Mouse (Mus musculus): ENCODE results near the gene Cacna2d1.

Gene Cacna2d1

DNA sequence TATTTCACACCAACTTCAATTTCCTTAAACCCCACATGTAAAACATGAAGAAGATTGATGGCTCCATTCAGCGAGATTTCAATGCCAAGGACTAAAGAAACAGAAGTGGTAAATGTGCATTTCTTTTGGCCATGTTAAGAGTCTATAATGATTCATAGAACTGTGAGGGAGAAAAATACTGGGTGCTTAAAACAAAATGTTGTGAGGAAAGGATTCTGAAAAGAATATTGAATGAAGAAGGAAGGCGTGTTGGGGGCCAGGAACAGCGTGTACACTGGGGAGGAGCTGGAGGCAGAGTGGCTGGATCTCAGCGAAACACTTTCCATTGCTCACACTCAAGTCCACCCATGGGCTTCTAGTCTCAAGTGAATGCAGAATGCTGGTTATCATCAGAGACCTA, 360.2 kb downstream of the Cacna2d1 start:
- no peak for DNase-seq

DNA sequence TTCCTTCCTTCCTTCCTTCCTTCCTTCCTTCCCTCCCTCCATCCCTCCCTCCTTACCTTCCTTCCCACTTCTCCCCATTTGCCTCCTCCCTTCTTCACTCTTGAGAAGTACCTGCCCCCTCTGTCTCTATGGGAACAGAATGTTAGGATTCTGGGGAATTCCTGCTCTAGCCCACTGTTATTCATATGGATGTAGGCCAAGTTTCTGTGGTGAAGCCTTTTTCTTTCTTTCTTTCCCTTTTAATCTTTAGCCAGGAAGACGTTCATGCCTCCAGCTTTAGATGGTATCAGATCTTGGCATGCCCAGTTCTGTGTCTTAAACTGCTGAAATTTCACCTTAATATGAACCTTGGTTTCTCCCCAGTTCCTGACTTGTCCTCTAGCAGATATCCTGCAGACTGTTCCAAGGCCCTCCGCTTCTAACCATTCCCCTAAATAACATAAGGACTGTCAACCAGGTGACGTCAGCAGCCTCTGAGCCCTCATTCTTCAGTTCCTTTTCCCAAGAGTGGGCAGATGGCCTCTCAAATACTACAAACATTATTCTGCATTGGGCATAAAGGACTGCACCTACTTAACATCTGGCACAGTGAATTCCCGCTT, 362.8 kb downstream of the Cacna2d1 start:
- DNase-seq, result no peak

DNA sequence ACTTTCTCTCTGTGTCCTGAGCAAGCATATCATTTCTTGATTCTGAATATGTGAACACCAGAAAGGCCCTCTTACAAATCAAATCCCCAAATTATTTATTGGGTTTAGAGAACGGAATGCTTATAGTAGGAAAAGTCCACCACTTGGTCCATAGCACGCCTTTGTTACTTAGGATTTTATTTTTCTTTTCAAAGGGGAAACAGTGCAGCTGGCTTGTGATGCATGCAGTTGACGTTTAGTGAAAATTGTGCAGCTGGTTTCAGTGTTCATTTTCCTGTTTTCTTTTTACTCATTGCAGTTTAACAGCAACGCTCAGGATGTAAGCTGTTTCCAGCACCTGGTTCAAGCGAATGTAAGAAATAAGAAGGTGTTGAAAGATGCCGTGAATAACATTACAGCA, 365.1 kb downstream of the Cacna2d1 start:
- DNase-seq, result no peak

DNA sequence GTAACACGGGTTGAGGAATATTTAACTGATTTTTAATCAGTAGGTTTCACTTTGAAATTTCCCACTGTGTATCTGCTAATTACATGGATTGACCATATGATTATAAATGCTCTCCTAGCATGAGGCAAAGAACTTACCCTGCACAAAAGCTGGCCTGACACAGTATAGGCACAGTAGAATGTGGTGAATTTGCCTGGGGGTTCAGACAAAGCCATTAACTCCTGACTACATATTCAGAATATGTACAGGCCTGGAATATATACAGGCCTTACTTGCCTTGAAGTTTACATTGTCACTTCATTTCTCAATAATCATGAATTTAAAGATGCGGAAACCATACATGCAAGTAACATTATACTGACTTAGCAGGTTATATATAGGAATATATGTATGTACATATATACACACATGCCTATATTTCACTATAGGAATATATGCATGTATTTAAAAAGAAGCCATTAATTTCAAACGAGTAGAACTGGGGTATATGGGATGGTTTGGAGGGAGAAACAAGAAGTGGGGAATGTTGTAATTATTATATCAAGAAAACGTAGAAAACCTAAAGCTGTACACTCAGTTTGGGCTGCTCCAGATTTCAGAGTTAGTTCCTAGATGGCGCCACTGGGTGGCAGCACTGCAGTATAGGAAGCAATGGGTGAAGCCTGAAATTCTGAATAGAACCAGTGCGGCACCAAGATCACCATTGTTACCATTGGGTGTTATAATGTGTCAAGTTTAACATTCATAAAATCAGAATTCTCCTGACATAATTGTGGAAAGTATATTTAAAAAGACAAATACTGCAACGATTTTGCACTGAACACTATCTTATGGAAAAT, 374.9 kb downstream of the Cacna2d1 start:
- DNase-seq, result peak; percentile 63

DNA sequence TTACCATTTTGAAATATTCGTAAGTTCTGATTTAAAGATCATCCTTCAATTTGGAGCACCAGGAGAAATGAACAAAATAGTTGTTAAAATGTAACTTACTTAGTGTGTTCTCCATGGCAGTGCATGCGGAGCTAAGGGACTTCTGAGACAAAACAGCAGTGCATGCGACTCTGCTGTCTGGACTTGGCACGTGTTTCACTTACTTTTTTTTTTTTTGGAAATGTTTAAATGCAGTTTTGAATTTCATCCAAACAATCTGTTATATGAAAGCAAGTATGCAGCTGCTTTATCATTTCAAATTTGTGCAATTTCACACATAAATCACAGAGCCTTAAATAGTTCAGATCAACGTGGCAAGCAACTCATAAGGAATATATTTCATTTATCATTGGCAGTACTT, 379.8 kb downstream of the Cacna2d1 start:
- DNase-seq, result no peak

DNA sequence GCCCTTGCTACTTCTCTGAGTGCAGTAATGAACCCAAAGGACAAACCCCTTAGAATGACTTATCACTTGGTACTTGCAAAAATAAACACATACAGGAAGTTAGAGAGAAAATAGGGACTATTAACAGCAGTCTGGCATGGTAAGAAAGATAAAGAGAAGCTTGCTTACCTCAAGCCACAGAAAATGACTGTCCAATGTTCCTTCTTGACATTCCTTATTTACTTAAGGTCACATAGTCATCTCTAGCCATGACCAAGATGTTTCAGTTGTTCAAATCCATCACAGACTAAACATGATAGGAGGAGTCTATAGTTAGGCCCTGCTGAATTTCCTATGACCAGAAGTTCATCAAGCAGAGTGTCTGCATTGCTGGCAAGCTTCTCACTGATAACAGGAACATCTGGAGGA, 381.5 kb downstream of the Cacna2d1 start:
- peak; percentile 4 for DNase-seq

DNA sequence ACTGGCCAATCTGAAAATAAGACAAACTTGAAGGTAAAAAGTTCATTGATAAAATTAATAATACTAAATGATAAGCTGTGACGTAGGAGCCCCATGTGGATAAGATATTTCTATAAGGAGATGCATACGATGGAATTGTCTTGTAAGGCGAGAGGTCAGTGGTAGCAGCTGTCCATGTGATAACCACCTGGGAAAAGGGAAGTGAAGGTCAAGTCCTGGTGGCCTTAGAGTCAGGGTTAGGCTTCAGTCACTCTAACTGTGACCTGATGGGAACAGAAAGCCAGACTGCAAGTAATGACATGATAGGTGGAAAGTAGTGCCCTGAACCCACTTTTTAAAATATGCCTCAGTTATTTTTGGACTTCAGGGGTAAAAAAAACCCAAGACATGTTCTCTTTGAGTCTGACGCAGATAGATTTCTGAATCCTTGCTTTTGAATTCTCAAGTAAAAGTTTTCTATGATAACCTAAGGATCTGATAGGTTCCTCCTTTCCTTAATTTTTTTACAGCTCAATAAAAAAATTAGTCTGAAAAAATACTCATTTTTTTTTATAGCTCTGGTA, 383.3 kb downstream of the Cacna2d1 start:
- no peak for DNase-seq

DNA sequence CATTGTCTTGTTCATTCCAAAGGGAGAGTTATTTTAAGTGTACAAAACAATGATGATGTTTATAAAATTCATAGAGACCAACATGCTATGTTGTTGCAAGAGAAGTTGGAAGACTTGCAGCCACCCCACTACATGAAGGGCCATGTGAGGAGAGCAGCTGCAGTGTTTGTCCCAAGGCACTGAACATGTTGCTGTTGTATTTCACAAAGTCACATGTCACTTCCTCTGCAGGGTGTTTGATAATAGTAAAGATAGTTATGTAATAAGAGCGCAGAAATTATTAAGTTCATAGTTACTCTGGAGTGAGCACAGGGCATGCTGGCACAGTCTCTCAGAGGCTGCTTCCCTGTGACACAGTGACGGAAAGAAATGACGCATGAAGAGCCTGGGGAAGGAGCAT, 392.1 kb downstream of the Cacna2d1 start:
- DNase-seq, result no peak

DNA sequence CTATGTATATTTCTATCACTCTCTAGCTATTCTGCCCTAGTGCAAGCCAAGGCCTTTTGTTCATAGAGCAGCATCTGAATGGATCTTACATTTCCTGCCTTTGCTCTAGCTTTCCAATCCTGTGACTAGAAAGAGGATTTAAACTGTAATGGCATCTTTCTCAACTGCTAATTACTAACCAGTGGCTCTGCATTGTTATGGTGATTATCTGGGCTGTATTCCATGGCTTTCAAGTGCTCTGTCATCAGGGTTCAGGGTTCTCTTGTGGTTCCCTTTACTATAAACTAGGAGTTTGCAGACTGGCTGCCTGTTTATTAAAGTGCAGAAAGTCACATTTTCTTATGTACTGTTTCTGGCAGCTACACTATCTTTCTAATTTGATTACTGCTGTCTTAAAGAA, 410.9 kb downstream of the Cacna2d1 start:
- peak; percentile 3 for DNase-seq

DNA sequence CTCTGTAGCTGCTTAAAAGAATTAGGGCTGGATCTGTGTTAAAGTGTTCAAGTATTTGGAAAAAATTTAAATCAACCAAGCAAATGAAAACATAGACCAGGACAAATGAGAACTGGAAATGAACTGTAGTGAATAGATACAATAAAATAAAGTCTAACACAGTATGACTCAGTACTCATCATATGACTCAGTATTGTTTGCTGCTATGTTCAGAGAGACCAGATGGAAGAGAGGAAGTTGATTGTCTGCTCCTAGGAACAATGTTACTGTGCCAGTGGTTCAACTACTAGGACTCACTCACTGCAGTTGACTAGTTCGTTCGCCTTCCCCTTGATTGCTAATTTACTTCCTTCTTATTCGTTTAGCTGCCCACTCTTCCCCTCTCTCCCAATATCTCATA, 421.3 kb downstream of the Cacna2d1 start:
- DNase-seq, result no peak

DNA sequence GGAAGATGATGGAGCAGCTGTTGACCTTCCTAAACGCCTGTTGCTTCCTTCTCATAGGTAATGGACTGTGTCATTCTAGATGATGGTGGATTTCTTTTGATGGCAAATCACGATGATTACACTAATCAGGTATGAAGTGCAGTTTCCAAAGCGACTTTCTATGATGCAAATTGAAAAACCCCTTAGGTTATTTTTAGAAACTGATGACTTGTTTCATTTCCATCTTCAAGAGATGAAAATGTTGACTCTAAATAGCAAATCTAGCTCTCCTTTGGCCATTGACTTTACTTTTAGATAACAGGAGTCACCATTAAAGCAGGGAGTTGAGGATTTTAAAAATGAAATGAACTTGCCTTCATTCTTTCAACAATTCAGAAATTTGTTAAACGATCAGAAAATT, 423.2 kb downstream of the Cacna2d1 start:
- DNase-seq, result no peak

DNA sequence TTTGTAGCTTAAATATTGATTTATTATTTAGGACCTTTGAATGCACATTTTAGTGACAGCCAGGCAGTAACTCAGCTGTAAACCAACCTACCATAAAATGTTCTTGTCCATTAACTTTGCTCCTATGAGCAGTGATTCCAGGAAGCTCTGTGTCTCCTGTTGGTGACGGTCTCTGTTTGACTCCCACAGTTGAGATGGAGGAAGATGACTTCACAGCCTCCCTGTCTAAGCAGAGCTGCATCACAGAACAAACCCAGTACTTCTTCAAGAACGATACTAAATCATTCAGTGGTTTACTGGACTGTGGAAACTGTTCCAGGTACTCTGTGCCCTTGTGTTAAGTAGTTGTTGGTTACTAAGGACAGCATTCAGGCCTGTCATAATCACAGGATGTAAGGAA, 427.6 kb downstream of the Cacna2d1 start:
- DNase-seq, result no peak

DNA sequence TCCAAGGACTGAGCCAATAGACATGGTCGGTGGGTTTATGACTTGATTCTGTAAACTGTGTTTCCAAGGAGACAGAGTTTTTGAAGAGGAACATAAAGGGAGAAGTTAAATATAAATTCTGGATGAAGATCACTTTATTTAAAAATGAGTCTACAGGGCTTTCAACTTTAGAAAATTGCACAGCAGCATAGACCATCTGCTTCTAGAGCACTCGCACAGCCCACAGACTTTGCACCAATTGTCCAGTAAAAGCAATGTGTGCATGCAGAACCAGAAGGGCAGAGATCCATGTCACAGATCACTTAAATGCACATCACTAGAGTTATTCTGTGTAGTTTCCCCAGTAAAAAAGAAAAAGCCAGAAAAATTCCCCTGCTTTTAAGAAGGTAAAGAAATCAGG, 428.7 kb downstream of the Cacna2d1 start:
- DNase-seq, result no peak

DNA sequence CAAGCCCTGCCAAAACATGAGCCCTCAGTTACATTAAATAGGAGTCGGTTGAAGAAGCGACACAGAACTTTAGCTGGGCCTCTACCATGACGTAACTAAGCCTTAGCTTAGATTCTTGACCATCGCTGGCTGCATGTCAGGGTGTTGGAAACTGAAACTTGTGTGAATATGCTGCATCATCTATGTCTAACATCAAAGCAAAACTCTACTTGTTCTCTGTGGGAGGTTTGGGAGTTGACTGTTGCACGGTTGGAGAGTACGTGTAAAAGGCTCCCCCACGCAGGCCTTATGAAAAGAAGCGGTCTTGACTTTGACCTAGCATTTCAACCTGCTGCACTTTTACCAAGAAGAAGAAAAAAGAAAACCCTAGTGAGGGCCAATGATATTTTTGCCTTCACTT, 436.2 kb downstream of the Cacna2d1 start:
- no peak for DNase-seq

DNA sequence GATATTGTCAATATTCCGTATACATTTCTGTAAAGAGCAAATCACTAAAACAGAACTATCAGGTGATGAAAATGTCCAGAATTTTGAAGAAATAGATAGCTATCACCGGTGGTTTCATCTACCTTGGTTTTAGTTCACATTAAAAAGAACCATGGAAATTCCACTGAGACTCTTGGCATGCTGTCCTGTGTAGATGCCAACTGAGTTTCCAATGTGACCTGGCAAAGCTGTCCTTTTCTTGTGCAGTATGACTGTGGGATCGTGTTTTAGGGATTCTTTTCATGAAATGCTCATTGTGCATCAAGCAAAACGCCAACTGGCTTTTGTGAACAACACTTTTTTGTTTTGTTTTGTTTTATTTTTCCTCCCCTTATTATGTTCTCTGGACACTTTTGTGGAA, 439.5 kb downstream of the Cacna2d1 start:
- DNase-seq, result no peak

DNA sequence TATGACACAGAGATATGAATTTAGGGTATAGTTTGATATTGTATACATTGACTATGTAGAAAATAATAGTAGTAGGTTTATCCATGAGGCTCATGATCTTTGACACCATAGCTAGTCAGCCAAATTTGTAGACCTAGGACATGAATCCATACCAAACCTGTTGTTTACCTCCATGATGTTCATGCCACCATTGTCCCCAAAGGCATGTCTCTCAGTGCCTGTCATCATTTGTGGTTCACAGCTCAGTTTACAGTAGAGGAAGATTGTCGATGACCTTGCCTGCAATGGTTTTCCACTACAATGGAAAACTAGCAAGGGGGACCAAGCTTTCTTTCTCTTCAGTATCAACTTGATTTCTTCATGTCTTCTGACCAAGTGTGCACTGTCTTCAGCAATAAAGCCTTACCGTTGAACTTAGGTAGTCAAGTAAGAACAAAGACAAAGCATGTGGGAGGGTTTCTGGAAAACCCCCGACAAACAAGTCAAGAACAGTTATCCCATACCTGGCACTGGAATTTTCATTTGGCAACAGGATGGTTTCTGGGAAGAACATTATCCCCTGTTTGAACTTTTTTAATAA, 441.9 kb downstream of the Cacna2d1 start:
- DNase-seq, result no peak

DNA sequence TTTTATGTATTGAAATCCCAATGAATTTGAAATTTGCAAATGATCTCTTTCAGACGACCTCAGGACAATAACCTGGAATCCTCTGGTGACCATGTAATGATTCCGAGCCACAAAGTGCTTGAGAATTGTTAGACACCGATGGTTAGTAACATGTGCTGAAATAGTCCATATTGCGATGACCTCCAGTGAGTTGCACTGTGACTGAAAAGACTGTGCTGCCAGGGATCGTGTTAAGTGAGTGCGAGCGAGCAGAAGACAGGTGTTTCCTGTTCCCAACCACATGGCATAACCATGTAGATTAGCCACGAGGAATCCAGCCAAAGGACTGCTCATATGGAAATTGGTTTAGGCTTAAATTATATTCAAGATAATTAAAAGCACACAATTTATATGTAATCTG, 475.5 kb downstream of the Cacna2d1 start:
- DNase-seq, result no peak

DNA sequence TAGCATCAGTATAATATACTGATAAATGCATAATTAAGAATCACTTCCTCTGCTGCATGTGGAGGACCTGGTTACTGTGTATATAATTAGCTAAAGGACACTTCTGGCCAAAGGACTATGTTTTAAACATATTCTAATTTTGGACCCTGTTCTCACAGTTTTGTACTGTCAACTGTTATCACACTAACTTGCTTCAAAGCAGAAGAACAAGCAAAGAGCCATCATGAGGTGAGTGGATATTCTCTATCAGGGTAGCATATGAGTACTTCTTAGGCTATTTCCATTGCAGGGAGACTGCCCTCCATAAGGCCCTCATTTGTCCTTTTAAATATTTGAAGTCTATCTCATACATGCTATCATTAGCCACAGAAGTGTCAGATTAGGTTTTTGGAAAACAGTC, 480.2 kb downstream of the Cacna2d1 start:
- no peak for DNase-seq

DNA sequence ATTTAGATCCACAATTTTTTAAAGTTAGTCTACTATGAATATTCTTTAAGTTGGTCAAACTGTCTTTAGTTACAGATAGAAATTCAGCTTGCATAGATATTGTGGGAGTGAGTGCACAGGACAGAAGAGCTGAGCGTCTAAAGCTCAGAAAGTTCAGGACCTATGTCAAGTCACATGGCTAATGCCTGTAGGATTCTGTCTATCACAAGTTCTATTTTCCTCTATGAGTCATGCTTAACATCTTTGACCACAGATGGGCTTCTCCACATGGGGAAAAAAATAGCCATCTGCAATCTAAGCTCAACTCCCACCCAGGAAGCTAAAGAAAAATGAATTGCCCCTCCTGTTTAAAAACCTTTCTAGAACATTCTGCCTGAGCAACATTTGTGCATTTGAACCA, 483.5 kb downstream of the Cacna2d1 start:
- DNase-seq, result no peak

DNA sequence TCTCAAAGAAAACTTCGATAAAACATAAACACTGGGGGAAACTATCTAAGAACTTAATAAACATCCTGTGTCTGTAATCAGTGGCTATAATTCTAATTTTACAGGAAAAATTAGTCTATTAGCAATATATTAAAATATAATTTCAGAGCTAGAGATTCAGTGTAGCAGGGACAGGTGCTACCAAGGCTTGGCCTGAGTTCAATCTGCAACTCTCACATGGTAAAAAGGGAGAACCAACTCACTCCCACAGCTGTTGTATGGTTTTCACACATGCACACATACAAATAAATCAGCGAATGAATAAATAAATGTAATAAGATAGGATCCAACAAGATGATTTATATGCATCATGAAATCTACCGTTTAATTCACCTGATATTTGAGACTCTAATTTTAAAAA, 484.0 kb downstream of the Cacna2d1 start:
- no peak for DNase-seq
